In genomic region chr1:78862281-78862680, GRCm38 (mm10) we compare ENCODE assay signal across 20 mouse cellular contexts. TPM values are rescaled to one million over a fixed set of nuclear protein-coding genes. Genes with fewer than 3 reads are reported as not detected.
DNase-seq lines count a peak whose midpoint lies in the region; ATAC-seq lines count a peak whose summit lies in the region.
"Had no signal": no experiment of that assay in that cellular context is flagged by ENCODE, and none has a peak within 500 bp of the region (broad histone marks: within the 10 kb centered on the region; RNA-seq: fewer than 3 reads in every experiment).

No protein-coding gene starts in this region.

- H3K36me3 ChIP-seq in heart, embryonic 10.5 days = no peaks in the 10 kb centered on the region
- no peaks in the 10 kb centered on the region for H3K36me3 ChIP-seq in forebrain, embryonic 14.5 days (ENCODE audit: control insufficient read depth, insufficient read depth, low read length)
- H3K36me3 ChIP-seq: forebrain, embryonic 10.5 days; heart, embryonic 13.5 days; intestine, embryonic 15.5 days; midbrain, embryonic 10.5 days; neural tube, embryonic 13.5 days had no signal

- 71% methylated on average over 1 of the region's 1 CpGs for WGBS in heart, embryonic 10.5 days
- WGBS in forebrain, embryonic 14.5 days = 83% methylated on average over 1 of the region's 1 CpGs

- H3K4me2 ChIP-seq in forebrain, embryonic 14.5 days (ENCODE audit: low read length) = no peak overlapping the region
- H3K4me2 ChIP-seq: heart, embryonic 13.5 days; hindbrain, embryonic 14.5 days; intestine, embryonic 15.5 days; neural tube, embryonic 13.5 days had no signal

- no peak overlapping the region for H3K4me3 ChIP-seq in heart, embryonic 10.5 days
- no peak overlapping the region for H3K4me3 ChIP-seq in forebrain, embryonic 14.5 days (ENCODE audit: low read depth, low read length)
- H3K4me3 ChIP-seq: forebrain, embryonic 10.5 days; heart, embryonic 13.5 days; intestine, embryonic 15.5 days; layer of hippocampus, adult 2 months; midbrain, embryonic 10.5 days; neural tube, embryonic 13.5 days had no signal

- H3K27ac ChIP-seq in heart, embryonic 10.5 days = no peak overlapping the region
- H3K27ac ChIP-seq in forebrain, embryonic 14.5 days (ENCODE audit: low read depth, low read length) = no peak overlapping the region
- H3K27ac ChIP-seq: forebrain, embryonic 10.5 days; heart, embryonic 13.5 days; hindbrain, embryonic 14.5 days; intestine, embryonic 15.5 days; kidney, postnatal 0 days; layer of hippocampus, adult 2 months; midbrain, embryonic 10.5 days; neural tube, embryonic 13.5 days had no signal

- H3K4me1 ChIP-seq in heart, embryonic 10.5 days = 0 out of 2 replicates have a peak, but pooled peaks cover 5% of the 10 kb centered on the region
- H3K4me1 ChIP-seq in forebrain, embryonic 14.5 days (ENCODE audit: control insufficient read depth, insufficient read depth, low read length) = no peaks in the 10 kb centered on the region
- H3K4me1 ChIP-seq: forebrain, embryonic 10.5 days; intestine, embryonic 15.5 days; midbrain, embryonic 10.5 days; neural tube, embryonic 13.5 days had no signal

- no peak overlapping the region for H3K9ac ChIP-seq in forebrain, embryonic 14.5 days (ENCODE audit: low read length)
- H3K9ac ChIP-seq: heart, embryonic 13.5 days; hindbrain, embryonic 14.5 days; intestine, embryonic 15.5 days; neural tube, embryonic 13.5 days had no signal

- no peaks in the 10 kb centered on the region for H3K27me3 ChIP-seq in heart, embryonic 10.5 days (ENCODE audit: insufficient read depth, poor library complexity, severe bottlenecking)
- H3K27me3 ChIP-seq in forebrain, embryonic 14.5 days (replicated peaks; ENCODE audit: control insufficient read depth, insufficient read depth, low read length) = no peaks in the 10 kb centered on the region
- H3K27me3 ChIP-seq: heart, embryonic 13.5 days; intestine, embryonic 15.5 days; neural tube, embryonic 13.5 days had no signal

- intact Hi-C loops in heart, postnatal 36 days (cut with DNase I) = loop anchor here (2.0 to 5.0 kb wide), 2 partner anchors 43 to 135 kb away; no protein-coding TSS in a partner anchor

- H3K9me3 ChIP-seq in heart, embryonic 10.5 days = no peaks in the 10 kb centered on the region
- no peaks in the 10 kb centered on the region for H3K9me3 ChIP-seq in forebrain, embryonic 14.5 days (replicated peaks; ENCODE audit: control insufficient read depth, low read length)
- H3K9me3 ChIP-seq: forebrain, embryonic 10.5 days; heart, embryonic 13.5 days; intestine, embryonic 15.5 days; midbrain, embryonic 10.5 days; neural tube, embryonic 13.5 days had no signal

- no peak for ATAC-seq in forebrain, embryonic 14.5 days
- ATAC-seq: intestine, embryonic 15.5 days had no signal

- DNase-seq in heart, adult 18-20 months = peak; percentile 61 to 75
- DNase-seq in heart, embryonic 10.5 days (ENCODE audit: low spot score) = no peak
- peak; percentile 78 for DNase-seq in fat pad, adult 2 months (ENCODE audit: extremely low read depth, low read depth, low spot score)
- peak; percentile 79 for DNase-seq in gonadal fat pad, adult 2 months (ENCODE audit: low read depth)
- peak; percentile 41 to 43 for DNase-seq in heart, postnatal 36 days
- DNase-seq in forebrain, embryonic 14.5 days (ENCODE audit: low spot score) = no peak
- no peak for DNase-seq in lung, postnatal 10 days
- DNase-seq: cerebellum, adult 9-10 months; lung, adult 2 months; lung, postnatal 4 days; right cerebral cortex, postnatal 4 days had no signal

RNA-seq across cellular contexts. Expression of gene Kcne4, which starts 45.7 kb away (rescaled TPM):
- 1 to 10 TPM; 1.6 to 1.8 TPM for total RNA-seq in heart, adult 18-20 months (2021)
- polyA plus RNA-seq in heart, embryonic 10.5 days (2016; fragmentation: Nextera tagmentation; extraction: Ambion mirVana) = 0.16 TPM in 1 of 2 replicates, not detected in the other
- polyA plus RNA-seq in gonadal fat pad, adult 2 months (2012; rRNA removed) = 4.0 and 5.6 TPM in 2 replicates
- 1 to 10 TPM; 1.5 TPM for total RNA-seq in heart, postnatal 36 days (2021)
- 1.2 and 1.3 TPM in 2 replicates for polyA plus RNA-seq in forebrain, embryonic 14.5 days (2014; fragmentation: Nextera tagmentation; extraction: Ambion mirVana)
- total RNA-seq: ES-E14 had no signal

Comparison
In these comparisons a context has a peak if more than half of its experiments do, and no peak if none do; other contexts are left out.
1. DNase-seq: peak in heart, adult 18-20 months (2 of 2), fat pad, adult 2 months (single experiment), gonadal fat pad, adult 2 months (single experiment) and heart, postnatal 36 days (2 of 2); none in heart, embryonic 10.5 days (single experiment), forebrain, embryonic 14.5 days (single experiment) and lung, postnatal 10 days (single experiment).